Mouse (Mus musculus): ENCODE results near the gene Nptx1. TPM values are rescaled to one million over a fixed set of nuclear protein-coding genes. Genes with fewer than 3 reads are reported as not detected.
A peak's percentile ranks its signal among the peaks of the same experiment; 100 is the strongest.

Nptx1 gene
- polyA plus RNA-seq, 1 experiment from 2014 or later: 9.7 TPM

DNA sequence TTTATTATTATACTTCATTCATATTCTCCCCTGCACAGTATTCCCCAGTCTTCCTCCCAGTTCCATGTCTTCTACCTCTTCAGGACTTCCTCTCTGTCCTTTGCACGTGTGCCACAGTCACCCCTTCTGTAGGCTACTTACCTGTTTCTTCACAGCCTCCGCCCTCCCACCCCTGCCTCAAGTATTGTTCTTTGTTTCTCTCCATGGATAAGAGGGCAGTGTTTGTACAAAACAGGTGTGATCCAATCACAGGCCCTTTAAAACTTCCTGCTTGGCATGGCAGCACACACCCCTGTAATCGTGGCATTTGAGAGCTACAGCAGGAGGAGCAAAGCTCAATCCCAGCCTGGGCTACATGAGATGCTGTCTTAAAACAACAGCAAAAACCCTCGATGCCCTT lies 54.0 kb downstream of the Nptx1 start:
- Histone ChIP-seq H3K4me1 (replicated peaks) (peaks cover 36% of the 10 kb centered on the region), H3K4me3 (no peak overlapping the region), H3K27ac (no peak overlapping the region), H3K27me3 (ENCODE audit: insufficient read depth, poor library complexity, severe bottlenecking) (peaks cover 13% of the 10 kb centered on the region), H3K9me3 (no peaks in the 10 kb centered on the region), H3K36me3 (peaks cover 46% of the 10 kb centered on the region)
- 82% methylated on average over 4 of the region's 4 CpGs for WGBS
- no peak for DNase-seq (ENCODE audit: low spot score)

DNA sequence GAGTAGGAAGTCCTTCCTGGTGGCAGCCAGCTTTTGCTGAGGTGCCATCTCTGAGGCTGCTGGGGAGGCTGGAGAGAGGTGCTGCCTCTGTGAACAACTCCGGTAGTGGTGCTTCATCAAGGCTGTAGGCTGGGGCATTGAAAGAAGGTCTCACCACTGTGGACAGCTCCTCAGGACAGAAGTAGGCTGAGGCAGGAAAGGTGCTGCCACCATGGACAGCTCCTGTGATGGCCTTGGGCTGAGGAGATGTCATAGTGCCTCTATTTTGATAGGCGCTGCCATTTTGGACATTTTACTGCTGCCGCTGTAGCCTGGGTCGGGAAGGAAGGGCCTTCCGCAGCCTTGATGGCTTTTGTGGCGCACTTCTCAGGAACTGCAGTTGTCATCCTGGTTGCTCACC lies 54.7 kb downstream of the Nptx1 start:
- Histone ChIP-seq H3K27me3 (ENCODE audit: insufficient read depth, poor library complexity, severe bottlenecking) (peaks cover 13% of the 10 kb centered on the region), H3K36me3 (peaks cover 39% of the 10 kb centered on the region)
- WGBS: 92% methylated on average over 6 of the region's 6 CpGs

DNA sequence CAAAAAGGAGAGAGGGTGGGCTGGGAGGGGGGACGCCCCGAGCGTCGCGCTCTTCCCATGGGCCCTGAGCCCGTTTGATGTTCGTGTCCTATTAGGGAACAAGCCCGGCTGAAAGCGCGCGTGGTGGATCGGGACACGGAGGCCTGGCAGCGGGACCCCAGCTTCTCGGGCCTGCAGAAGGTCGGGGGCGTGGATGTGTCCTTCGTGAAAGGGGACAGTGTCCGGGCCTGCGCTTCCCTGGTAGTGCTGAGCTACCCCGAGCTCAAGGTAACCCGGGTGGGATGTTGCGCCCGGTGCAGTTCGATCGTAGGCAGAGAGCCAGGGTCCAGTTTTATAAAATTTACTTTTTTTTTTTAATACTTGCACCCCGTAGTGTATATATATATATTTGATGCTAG lies 55.9 kb downstream of the Nptx1 start:
- Histone ChIP-seq H3K36me3 (peaks cover 35% of the 10 kb centered on the region), H3K27me3 (ENCODE audit: insufficient read depth, poor library complexity, severe bottlenecking) (peaks cover 13% of the 10 kb centered on the region), H3K4me3 (peak overlapping the region; percentile 72), H3K4me1 (replicated peaks) (peaks cover 33% of the 10 kb centered on the region), H3K27ac (peak overlapping the region; percentile 98), H3K9me3 (no peaks in the 10 kb centered on the region)
- 6% methylated on average over 27 of the region's 27 CpGs for WGBS
- no peak for DNase-seq (ENCODE audit: low spot score)

More for the DNA sequence above, 54.7 kb downstream of the Nptx1 start:
- Histone ChIP-seq H3K4me3 (peak overlapping the region; percentile 72), H3K4me1 (replicated peaks) (peaks cover 36% of the 10 kb centered on the region), H3K9me3 (no peaks in the 10 kb centered on the region), H3K27ac (peak overlapping the region; percentile 98; the same call in 1 of the 2 replicates)
- no peak for DNase-seq (ENCODE audit: low spot score)

DNA sequence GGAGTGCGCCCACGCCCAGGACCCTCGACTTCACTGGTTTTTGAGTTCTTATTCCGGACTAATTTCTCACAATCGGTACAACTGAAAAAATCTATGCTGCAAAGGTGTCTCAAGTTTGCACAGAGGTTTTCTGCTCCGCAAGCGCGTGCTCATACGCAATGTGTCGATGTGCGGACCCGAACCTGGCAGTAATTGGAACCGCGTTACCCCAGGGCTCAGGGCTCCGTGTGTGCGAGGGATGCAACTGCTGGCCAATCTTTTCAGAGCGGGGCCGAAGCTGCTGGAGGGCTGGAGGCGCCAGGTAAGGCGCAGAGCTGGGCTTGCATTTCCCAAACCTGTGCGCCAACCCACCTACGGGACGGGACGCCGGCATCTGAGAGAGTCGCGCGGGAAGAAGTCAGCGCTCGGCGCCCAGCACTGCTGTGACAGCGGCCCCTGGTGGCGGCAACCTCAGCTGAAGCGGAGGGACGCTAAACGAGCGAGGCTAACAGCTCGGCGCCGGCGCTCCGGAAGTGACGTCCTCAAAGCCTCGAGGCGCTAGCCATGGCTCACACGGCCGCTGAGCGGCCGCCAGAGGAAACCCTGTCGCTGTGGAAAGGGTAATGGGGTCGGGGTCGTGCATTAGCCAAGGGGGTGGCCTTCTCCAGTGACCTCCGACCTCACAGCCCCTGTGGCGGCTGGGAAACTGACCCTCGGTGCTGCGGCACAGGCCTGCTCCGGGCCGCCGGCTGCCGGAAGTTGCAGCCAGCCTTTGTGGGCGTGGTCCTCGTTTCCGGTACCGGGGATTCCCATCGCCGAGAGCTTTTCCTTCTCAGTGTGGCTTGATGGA lies 56.5 kb downstream of the Nptx1 start, which contains the start of gene Endov:
TSS of gene Endov (plus strand) at position 487 of the 829 bp plus-strand sequence.
- peak; percentile 98 for DNase-seq (ENCODE audit: low spot score)
- no peaks in the 10 kb centered on the region for H3K9me3 ChIP-seq
- peaks cover 35% of the 10 kb centered on the region for H3K36me3 ChIP-seq
- H3K4me1 ChIP-seq (replicated peaks): peaks cover 33% of the 10 kb centered on the region
- peak within 1 kb of the TSS; percentile 72 for H3K4me3 ChIP-seq
- H3K27me3 ChIP-seq (ENCODE audit: insufficient read depth, poor library complexity, severe bottlenecking): peaks cover 13% of the 10 kb centered on the region
- H3K27ac ChIP-seq: peak within 1 kb of the TSS; percentile 98
- WGBS: under 1% methylated on average over 66 of the region's 66 CpGs

Other genes with a start within 250 kb of the Nptx1 start
- 458 and 477 TPM in 2 replicates for gene Eif4a3, start 247.7 kb downstream of the Nptx1 start, polyA plus RNA-seq (2016; fragmentation: Nextera tagmentation; extraction: Ambion mirVana)
- gene Card14, start 240.0 kb downstream of the Nptx1 start, polyA plus RNA-seq (2016; fragmentation: Nextera tagmentation; extraction: Ambion mirVana): 0.04 TPM in 1 of 2 replicates, not detected in the other
- 6.8 and 7.1 TPM in 2 replicates for gene Sgsh, start 192.2 kb downstream of the Nptx1 start, polyA plus RNA-seq (2016; fragmentation: Nextera tagmentation; extraction: Ambion mirVana)
- gene Slc26a11, start 192.2 kb downstream of the Nptx1 start, polyA plus RNA-seq (2016; fragmentation: Nextera tagmentation; extraction: Ambion mirVana): 6.1 and 7.8 TPM in 2 replicates
- 1.5 and 1.8 TPM in 2 replicates for gene Rnf213, start 154.7 kb downstream of the Nptx1 start, polyA plus RNA-seq (2016; fragmentation: Nextera tagmentation; extraction: Ambion mirVana)
- gene Endov, start 56.4 kb downstream of the Nptx1 start, polyA plus RNA-seq (2016; fragmentation: Nextera tagmentation; extraction: Ambion mirVana): 21.4 and 23.4 TPM in 2 replicates
- gene Rptor, start 55.2 kb upstream of the Nptx1 start, polyA plus RNA-seq (2016; fragmentation: Nextera tagmentation; extraction: Ambion mirVana): 11.8 and 12.4 TPM in 2 replicates

All from hindbrain, embryonic 10.5 days (tissue).